Mouse (Mus musculus) thymus, adult 18-20 months (tissue): ENCODE data around the gene Erbb4.

ENCODE experiments used
- DNase-seq, 2 experiments: peaks; one replicate each; pipeline ENCODE4 v3.0.0; 2022; ENCODE audit warnings: mixed read lengths in 2 of 2

Gene Erbb4

DNA sequence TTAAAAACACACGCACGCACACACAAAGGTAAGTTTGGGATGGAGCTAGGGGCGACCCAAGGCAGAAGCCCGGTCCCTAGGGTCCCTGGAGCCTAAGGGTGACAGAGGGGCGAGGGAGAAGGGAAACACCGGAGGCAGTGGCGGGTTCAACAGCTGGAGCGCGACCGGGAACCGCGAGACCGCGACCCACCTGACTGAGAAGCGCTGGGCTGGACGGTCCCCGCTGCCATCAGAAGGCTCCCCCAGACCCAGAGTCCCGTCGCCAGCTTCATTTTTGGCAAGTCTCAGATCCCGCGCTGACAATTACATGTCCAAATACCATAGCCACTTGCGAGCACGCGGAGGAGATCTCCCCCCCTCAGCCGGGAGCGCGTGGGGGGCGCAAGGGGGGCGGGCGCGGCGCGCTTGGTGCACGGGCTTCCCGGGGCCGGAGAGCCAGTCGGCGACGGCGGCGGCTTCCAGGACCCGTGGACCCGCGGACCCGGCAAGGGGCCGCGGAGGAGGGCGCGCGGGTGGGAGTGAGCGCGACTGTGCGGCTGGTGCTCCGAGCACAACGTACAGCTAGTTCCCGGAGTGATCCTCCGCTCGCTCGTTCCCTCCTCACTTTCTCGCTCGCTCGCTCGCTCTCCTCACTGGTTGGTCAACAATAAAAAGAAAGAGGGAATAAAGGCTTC is at the start of gene Erbb4:
Gene Erbb4 (minus strand): TSS at position 575 of the 674 bp plus-strand sequence.
- no peak for DNase-seq

DNA sequence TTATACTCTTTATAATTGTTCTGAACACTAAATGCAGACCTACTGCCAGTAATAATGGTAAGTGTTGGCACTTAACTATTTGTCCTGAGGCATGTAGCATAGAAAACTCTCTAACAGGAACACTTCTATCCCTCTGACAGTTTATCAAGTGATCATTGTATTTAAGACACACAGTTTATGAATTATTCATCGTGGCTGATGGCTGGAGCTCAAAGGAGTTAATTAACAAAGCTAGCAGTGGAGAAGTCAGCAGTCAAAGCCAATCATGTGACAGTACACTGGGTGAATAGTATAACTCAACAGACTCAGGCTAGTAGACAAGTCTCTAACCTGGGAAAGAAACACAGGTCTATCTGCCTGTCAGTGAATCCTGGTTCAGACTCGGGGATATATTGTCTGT is 49.5 kb upstream of the Erbb4 start:
- no peak for DNase-seq

DNA sequence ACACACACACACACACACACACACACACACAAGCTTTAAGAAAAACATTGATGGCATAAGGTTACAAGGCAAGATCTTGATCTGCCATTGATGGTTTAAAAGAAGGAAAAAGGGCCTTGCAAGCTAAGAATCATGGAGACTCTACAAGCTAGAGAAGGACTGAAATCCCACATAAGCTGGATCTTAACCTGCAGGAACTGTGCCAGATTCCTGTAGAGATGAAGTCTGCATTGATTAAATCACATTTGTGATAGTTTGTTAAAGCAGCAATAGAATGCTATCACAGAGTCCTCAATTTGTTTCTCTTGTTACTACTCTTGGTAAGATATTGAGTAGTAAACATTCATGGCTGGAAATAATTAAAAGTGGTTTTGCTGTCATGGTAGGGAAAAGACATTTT is 33.5 kb upstream of the Erbb4 start:
- no peak for DNase-seq

DNA sequence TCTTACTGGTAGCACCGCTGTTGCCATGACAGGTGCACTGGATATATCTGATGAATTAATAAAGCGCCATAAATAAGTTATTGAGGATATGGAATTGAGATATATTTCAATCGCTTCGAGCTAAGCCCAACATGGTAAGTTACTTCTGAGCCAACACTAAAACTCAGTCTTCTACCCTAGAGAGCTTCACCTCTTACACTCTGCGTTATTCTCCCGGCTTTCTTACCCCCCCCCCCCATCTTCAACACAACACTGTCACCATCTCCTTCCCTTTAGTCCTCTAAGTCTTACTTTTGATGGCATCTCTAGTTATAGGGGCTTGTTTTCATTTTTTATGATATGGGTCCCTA is 31.6 kb upstream of the Erbb4 start:
- DNase-seq, result no peak

DNA sequence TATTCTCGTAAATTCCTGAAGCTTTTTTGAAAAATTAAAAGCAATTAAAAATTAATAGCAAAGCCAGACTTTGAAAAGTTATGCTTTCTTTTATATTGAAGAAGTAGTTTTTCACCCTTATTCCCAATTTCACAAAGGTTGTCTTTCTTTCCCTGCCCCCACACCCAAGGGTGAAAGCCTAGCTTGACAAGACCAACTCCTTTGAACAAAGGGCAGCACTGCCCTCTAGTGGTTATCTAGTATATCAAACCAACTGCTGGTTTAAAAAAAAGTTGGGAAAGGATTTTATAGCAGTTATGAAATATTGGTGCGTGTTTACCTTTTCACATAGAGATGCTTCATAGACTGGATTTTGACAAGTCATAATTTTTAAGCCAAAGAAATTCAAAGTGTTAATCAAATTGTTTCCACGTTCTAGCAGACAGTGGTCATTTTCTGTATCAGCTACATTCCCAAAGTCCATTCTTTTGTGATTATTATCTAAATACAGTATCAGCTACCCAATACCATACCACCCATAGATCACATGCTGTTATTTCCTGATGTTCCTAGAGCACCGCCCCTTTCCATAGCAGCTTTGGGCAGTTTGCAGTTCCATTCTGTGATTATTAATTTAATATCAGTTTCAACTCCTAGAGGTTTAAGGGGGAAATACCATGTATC is 31.1 kb upstream of the Erbb4 start:
- no peak for DNase-seq

DNA sequence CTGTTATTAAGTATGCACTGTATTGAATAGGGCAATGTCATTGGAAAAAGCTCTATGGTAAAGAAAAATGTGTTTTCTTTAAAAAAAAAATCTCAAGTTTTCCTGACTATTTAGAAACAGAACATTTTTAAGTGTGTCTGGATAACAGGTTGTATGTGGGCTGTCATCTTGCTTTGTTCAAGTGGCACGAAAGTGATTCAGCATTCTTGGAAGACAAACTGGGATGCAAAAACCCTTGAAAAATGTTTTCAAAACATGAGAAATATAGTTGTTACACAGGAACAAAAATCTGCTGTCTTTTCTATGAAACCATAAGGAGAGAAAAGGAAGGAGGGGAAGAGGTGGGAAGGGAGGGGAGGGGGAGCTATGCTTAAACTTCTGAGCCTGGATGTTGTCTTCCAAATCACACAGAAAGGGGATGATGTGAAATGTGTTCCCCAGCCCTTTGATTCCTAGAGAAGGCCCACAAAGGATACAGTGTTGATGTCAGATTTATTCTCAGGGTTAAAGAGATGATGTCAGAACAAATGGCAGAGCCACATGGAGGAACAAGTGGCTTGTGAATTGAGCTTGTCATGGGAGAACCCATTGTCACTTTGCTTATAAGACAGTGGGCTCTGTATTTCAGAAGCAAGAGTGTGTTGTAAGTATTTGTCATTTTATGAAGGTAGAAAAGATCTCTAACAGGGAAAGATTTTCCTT is 16.4 kb upstream of the Erbb4 start:
- DNase-seq, result no peak

DNA sequence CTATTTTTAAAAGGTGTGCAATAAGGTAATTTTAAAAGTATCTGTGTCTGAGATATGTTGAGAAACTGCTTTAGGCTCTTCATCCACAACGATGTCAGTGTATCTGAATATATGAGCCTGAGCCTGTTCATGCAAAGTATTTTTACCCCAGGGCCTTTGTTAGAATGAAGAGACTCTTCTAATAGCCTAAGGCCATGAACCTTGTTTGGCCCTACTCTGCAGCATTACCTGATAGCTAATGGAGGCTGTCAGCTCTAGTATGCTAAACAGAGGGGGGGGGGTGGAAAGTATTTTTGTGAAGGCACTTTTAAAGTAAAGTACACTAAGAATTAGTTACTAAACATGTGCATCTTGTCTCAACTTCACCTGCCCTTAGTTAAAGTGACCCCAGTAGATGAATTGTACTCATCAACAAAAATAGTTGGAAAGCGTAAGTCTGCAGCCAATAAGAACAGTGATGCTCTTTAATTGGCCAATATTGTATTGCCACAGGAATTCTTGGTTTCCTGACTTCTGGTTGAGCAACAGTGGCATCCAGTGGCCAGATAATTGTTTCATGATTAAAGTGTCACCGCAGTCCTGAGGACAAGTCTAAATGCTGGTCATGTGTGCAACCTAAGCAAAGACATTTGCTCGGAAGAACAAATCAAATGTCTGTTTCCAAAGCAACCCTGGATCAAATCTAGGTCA is 10.5 kb upstream of the Erbb4 start:
- DNase-seq, result no peak

DNA sequence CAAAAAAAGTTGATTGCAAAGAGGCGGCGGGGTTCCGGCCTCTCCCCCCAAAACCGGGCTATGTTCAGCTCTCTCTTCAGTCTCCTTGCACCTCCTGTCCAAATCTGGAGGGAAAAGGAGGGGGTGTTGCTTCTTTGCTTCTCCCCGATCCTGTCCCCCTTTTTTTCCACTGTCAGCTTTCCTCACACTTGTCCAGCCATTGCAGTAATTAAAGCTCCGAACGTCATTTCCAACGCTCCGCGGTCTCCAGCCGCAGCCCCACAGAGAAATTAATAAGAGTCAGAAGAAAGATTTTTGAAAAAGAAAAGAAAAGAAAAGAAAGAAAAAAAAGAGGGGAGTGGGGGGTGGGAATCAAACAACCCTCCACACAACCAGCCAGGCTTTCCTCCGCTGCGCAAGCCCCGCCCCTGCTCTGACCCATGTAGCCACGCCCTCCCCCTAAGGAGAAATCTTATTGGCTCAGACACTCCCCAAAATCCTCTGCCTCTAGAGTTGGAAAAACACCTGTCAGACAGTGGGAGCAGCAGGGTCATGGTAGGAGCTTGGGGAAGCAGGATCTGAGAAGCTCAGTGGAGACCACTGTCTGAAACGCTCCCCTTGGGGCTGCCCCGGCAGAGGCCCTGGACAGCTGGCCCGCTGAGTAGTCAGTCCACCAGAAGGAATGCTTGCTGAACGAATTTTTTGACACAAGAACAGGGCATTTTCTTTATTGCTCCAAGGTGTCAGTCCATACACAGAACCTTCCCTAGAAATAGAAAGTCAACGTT is 483 bp upstream of the Erbb4 start:
- DNase-seq, result no peak

DNA sequence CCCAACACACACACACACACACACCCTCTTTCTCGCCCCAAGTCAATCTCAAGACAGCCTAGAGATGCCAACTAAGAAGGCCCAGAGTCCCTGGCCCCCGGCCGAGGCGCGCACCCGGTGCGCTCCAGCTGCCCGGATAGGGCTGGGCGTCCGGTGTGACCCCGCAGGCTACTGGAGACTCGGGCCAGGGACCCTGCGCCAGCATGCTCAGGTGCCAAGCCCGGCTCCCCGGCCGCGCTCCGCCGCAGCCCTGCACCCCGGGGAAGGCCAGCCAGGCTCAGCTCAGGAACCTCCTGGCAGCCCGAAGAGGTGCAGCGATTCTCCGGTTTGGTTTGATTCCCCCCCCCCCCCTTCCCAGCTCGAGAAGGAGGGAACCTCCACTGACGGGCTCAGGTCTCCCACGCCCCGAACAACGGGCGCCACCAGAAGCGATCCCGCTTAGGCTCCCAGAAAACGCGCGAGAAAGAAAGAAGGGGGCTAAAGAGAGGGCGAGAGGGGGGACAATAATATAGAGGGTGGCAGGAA is 860 bp downstream of the Erbb4 start:
- no peak for DNase-seq

DNA sequence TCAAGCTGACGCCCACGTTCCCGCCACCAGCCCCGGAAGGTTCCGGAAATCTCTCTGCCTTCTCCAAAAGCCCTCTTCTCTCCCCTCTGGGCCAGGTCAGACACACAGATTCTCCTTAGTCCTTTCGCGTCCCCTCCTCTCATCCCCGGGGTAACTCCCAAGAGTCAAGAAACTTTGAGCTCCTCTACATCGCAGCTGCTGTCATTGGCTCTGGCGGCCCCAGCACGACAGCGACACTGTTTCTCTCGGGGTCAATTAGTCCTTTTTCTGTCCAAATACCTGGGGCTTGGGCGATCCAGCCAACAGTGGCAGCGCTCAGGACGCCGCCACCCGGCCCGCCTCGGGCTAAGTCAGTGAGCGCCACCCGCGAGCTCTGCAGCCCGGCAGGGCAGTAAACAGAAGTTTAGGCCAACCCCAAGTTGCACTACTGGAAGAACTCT is 1.5 kb downstream of the Erbb4 start:
- no peak for DNase-seq

DNA sequence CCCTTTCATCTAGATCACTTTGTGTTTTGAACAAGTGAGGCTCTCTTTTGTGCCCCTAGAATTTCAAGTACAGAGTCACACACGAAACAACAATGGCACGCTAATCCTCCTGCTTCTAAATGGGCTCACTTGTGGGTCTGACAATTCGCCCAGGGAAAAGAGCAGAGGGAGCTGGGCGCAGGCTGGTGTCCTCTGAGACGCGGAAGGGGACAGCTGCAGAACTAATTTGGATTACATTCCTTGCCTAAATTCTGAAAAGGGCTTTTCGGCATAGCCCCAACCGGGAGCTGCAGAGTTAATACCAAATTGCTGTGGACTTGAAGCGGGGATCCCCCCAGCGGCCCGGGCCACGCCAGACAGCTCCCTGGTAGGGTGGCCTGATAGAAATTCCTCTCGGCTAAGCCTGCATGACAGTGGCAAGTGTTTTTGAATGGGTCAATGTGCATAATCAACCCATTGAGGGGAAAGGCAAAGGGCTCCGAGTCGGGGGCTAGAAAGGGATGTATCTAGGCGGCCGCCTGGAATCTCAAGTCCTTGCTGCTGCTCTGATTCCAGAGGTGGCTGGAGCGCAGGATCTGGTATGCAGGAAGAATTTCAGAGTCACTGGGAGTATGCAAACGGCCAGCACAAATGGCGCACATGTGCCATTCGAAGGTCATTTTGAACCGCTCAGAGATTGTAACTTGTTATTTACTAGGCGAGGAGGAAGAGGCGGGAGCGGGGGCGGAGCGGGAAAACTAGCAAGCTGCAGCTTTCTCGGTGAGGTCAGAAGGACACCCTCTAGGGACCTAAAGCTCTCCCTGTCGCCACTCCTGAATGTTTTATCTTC is 2.2 kb downstream of the Erbb4 start:
- no peak for DNase-seq

DNA sequence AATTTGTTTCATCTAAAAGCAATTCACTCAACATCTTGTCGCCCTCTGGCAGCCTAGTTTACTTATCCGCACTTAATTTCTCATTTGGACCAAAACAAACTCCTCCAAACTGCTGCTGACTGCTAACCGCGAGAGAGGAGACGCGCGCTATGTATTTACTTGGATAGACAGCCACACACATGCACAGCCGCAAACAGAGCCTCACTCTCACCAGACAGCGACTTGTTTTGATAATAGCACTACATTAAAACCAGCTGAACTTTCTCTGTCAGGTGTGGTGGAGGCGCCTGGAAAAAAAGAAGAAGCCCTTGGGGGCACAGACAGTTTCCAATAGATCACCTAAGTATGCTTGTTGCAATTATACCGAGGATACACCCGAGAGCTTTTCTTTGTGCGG is 2.8 kb downstream of the Erbb4 start:
- DNase-seq, result no peak

DNA sequence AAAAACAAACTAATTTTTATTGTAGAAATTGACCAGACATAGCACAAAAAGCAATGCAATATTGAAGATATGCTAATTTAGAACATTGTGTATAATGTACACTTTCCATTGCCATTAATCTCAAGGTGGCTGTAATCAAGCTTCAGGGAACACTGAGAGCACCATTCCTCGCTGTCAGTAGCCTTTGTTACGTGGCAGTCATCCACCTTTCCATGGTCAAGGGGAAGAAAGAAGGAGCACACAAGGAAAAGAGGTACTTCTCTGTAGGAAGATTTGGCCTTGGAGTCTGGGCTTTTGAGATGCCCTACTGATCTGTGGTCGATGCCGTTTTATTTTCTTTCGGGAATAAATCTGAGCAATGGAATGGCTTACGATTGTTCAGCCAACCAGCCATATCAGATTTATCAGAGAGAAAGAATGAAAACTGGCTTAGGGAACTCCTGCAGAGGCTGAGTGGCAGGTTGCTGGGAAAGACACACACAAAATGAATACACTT is 4.6 kb downstream of the Erbb4 start:
- DNase-seq, result no peak

DNA sequence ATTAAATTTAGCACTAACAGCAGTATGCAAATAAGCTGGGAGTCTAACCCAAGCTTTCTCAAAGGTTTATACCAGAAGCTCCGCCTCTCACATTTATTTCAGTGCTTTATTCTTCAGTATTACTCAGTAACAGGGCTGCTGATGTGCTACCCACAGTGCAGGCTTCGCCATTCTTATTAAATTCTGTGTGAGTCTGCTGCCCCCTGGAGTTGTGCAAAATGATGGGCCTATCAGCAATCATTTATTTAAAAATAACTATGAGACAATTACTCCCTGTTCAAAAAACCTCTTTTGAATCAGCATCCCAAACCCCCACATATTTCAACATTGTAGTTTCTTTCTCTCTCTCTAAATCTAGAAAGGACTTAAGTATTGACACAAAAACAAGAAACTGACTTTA is 6.2 kb downstream of the Erbb4 start:
- DNase-seq, result no peak

DNA sequence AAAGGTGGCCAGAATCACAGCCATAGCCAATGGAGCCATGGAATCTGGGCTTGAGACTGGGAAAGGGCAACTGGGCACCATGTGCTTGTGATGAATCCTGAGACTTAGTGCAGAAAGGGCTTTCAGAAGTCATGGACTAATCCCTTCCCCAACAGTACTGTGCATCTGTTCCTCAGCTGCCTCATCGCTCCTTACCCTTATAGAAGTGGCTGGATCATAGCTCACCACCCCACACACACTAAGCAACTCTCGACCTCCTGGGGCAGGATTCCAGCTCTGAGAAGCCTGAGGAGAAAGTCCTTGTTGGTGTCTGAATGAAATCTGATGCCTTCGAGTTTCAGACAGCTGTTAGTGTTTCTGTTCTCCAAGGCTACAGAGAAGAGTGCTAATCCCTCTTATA is 14.8 kb downstream of the Erbb4 start:
- no peak for DNase-seq

DNA sequence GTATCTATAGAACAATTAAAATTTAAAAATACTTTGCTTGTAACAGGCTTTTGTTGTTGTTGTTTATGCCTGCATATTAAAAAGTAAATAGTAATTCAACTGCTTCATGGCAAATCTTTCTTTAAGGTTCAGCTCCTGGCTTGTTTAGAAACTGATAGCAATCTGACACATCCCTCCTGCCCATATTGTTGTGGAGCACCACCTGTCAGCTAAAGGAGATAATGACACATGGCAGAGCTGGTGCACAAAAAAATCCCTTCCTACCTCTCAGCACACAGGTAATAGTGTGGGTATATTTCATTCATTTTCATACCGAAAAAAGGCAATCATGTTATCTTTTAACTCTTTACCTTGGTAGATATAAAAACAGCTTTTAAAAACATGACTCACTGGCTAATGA is 18.5 kb downstream of the Erbb4 start:
- no peak for DNase-seq

DNA sequence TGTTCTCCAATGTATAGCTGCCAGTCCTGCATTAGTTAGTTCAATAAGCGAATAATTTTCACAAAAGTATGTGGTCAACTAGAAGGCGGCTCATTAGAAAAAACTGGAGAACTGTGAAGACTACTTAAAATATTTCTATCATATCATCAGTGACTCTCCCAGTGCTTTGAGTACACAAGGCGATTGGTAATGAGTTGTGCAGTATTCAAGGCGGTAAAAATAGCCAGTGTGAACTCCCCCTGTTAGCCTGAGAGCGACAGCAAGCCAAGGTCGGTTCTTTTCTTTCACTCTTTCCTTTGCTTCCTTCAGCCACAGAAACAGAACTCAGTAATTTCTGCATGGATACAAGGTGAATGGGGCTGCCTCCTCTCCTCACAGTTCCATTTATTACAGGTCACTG is 22.1 kb downstream of the Erbb4 start:
- DNase-seq, result no peak

DNA sequence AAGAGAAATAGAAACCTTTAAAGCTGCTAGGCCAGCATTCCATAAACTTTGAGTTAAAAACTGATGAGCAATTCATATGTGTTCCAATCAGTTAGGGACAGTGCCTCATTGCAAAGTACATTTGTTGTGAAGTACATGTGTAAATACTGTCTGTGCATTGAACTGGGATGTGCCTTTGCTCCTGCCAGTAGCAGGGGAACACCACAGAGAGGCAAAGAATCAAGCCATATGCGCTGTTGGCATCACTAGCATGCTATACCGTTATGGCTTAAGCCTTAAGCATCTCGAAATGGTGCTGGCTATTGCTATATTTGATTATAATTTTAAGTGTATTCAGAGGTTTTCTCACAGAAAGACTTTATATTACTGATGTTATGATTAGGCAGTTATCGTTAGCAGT is 58.9 kb downstream of the Erbb4 start:
- DNase-seq, result no peak

DNA sequence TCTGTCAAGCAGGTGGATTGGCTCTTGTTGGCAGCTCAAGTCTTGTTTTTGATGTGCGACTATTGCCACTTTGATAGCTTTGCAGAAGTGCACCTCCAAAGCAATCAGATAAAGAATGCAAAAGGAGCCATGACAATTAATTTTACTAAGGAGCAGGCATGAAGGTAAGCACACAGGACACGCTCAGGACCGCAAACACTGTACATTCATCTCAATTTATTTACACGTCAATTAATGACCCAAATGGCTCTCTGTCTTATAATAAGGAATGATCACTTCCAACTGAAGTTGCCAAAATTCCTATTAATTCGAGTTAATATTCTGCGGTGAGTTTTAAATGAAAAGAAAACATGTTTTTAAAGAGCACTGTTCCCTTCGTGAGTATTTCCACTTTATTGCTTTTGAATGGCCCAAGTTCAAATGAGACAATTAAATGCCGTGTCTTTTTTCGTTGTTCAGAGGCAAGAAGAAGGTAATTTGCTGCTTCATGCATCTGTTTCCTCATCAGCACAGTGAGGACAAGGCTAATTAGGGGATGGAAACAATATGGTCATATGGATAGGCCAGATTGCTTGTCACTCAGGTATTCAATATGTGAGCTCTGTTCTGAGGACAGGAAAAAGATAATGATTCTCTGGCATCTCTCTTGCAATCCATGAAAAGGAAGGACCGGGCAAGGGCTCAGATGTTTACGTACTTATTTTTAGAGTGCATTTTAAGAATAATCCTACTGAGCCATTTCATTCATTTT is 61.5 kb downstream of the Erbb4 start:
- DNase-seq, result no peak

DNA sequence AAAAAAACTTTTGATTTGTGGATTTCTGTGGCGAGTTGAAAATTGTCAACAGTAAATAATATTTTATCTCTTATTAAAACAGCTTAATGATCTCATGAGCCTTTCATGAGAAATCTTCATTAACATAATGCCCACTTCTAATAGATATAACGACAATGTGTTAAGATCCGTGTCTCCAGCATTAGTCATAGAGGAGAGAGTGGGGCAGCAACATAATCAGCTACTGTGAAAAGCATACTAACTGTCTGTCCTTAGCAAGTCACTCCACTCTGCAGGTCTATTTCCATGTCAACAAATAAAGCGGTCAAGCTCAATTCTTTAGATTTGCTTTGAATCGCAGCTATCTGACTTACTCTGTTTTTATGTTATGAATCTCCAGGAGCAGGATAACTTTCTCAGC is 80.0 kb downstream of the Erbb4 start:
- no peak for DNase-seq

DNA sequence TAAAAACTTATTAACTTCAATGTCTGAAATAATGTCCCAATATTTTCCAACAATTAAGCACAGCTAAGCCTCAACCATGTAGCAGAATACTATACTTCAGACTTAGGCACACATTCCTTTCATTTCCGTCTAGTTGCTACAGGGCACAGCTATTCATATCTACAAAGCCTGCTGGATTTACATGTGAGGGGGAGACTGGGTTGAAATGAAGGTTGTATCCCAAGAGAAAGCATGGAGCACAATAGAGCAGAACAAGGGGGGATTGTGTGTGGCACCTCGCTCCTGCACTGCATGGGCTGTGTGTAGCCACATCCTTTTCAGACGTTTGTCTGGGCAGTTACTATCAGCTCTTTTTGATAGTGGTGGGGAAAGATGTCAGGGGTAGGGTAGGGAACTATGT is 83.0 kb downstream of the Erbb4 start:
- DNase-seq, result no peak
